Mouse (Mus musculus): ENCODE data around the gene Wdr45. TPM values are rescaled to one million over a fixed set of nuclear protein-coding genes. Genes with fewer than 3 reads are reported as not detected.
"Not testable (repeated sequence)": the region's sequence is repeated elsewhere in the genome, so short reads cannot be mapped to it uniquely, and the experiment has no call there.

The Wdr45 gene
- polyA plus RNA-seq, 1 experiment: 8.7 TPM

DNA sequence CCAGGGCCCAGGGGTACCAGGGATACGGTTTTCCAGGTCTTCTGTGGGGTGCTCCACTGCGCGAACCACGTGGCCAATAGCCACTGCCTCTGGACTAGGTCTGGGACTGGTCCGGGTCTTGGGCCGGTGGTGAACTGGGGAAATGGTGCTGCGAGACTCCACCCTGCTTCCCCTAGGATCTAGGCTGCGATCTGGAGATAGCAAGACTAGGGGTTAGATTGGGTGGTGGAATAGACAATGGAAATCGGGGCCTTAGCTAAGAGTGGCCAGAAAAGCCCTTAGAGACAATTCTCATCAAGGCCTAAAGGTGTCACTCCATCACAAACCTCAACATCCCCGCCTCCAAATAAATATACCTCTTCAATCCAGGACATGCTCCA, 39.1 kb upstream of the Wdr45 start:
- H3K36me3 ChIP-seq (replicated peaks; ENCODE audit: low read length): no peaks in the 10 kb centered on the region
- TF ChIP-seq GATA1 (IDR thresholded peaks at IDR 0.05; ENCODE audit: borderline replicate concordance, low read length) (no peak), FLI1 (IDR thresholded peaks at IDR 0.05; ENCODE audit: low read length) (no peak)
- peaks cover 37% of the 10 kb centered on the region for H3K4me1 ChIP-seq
- no peaks in the 10 kb centered on the region; the same call in 1 of the 2 replicates for H3K9me3 ChIP-seq
- H3K4me3 ChIP-seq (replicated peaks): no peak overlapping the region
- H3K27me3 ChIP-seq (replicated peaks): peaks cover 32% of the 10 kb centered on the region

DNA sequence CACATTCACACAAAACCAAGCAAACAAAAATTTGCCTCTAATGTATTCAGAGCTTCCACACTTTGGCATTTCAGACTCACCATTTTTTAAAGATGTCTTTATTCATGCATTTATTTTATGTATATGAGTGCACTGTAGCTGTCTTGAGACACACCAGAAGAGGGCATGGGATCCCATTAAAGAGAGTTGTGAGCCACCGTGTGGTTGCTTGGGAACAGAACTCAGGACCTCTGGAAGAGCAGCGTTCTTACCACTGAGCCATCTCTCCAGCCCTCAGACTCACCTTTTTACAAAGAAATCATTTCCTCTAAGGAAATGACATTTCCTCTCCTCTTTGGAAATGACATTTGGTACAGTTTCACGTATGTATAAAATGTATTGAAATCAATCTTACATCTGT, 35.1 kb upstream of the Wdr45 start:
- no peaks in the 10 kb centered on the region for H3K9me3 ChIP-seq
- no peak overlapping the region for H3K4me3 ChIP-seq (replicated peaks)
- H3K4me1 ChIP-seq: peaks cover 17% of the 10 kb centered on the region
- no peak for TF ChIP-seq FLI1 (IDR thresholded peaks at IDR 0.05; ENCODE audit: low read length)
- no peak for TF ChIP-seq GATA1 (IDR thresholded peaks at IDR 0.05; ENCODE audit: borderline replicate concordance, low read length)
- no peaks in the 10 kb centered on the region for H3K36me3 ChIP-seq (replicated peaks; ENCODE audit: low read length)
- peaks cover 21% of the 10 kb centered on the region for H3K27me3 ChIP-seq (replicated peaks)

DNA sequence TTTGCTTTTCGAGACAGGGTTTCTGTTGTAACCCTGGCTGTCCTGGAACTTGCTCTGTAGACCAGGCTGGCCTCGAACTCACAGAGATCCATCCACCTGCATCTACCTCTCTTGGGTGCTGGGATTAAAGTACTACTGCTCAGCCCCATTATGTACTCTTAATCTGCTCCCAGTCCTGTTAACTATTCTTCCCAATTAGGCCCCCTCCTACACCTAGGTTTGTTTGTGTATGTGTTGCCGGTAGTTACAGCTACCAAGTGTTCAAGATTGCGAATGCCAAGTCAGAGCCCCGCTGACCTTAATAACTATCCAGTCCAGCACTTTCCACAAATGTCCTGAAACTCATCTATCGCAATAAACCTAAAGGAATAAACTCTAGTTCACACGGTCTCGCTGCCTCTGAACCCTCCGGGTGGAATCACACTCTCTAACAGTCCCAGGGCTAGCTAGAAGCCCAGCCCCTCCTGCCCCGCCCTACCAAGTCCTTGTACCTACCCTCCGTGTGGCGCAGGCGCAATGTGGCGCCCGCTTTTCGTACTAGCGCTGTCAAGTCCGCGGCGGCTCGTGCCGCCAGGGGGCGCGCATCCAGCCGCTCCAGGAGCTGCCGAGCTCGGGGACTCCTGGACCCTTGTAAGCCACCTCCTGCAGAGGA, 34.6 kb upstream of the Wdr45 start:
- H3K4me1 ChIP-seq: peaks cover 11% of the 10 kb centered on the region
- H3K4me3 ChIP-seq (replicated peaks): peak overlapping the region; percentile 89
- no peaks in the 10 kb centered on the region for H3K36me3 ChIP-seq (replicated peaks; ENCODE audit: low read length)
- H3K9me3 ChIP-seq: no peaks in the 10 kb centered on the region
- H3K27me3 ChIP-seq (replicated peaks): peaks cover 21% of the 10 kb centered on the region
- TF ChIP-seq GATA1 (IDR thresholded peaks at IDR 0.05; ENCODE audit: borderline replicate concordance, low read length) (no peak), FLI1 (IDR thresholded peaks at IDR 0.05; ENCODE audit: low read length) (no peak)

DNA sequence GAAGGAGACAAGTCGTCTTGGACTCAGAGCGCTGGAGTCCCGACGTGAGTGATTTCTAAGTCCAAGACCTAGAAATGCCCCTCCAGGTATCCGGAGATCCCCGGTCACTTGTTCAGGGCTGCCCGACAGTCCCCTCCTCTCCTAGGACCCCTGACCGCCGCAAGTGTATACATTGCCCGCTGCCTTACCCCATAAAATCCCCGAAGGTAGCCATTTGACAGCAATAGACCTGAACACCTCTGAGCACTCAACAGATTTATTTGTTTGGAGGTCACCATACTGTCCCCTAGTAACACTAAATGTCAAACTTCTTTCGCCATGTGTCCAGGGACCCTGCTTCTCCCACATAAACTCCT, 34.1 kb upstream of the Wdr45 start:
- H3K4me3 ChIP-seq (replicated peaks): peak overlapping the region; percentile 89

DNA sequence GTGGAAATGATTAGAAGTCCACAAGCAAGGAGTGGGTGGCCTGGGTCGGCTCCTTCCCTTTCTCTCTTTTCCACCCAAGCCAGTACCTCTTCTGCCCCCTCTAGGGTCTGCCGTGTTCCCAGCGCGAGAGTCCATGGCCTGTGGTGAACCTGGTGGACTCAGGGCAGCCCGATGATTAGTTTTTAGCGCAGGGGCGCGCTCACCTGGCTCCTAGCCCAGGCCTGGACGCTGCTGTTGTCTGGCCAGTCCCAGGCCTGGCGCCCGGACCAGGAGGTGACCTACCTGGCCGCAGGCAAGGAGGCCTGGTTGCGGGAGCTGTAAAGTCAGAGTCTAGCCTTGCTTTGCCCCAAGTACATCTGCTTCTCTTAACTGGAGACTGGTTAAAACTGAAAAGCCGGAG, 33.3 kb upstream of the Wdr45 start, which contains the start of gene Magix:
Magix (minus strand) TSS at position 388 of the 400 bp plus-strand sequence.
- Histone ChIP-seq H3K4me1 (peaks cover 6% of the 10 kb centered on the region; the same call in 1 of the 2 replicates), H3K36me3 (replicated peaks; ENCODE audit: low read length) (no peaks in the 10 kb centered on the region), H3K4me3 (replicated peaks) (peak within 1 kb of the TSS; percentile 89), H3K9me3 (no peaks in the 10 kb centered on the region), H3K27me3 (replicated peaks) (peaks cover 9% of the 10 kb centered on the region)
- TF ChIP-seq GATA1 (IDR thresholded peaks at IDR 0.05; ENCODE audit: borderline replicate concordance, low read length): no peak
- TF ChIP-seq FLI1 (IDR thresholded peaks at IDR 0.05; ENCODE audit: low read length): no peak

More for the DNA sequence above, 34.1 kb upstream of the Wdr45 start:
- H3K4me1 ChIP-seq: peaks cover 6% of the 10 kb centered on the region; the same call in 1 of the 2 replicates
- TF ChIP-seq FLI1 (IDR thresholded peaks at IDR 0.05; ENCODE audit: low read length) (no peak), GATA1 (IDR thresholded peaks at IDR 0.05; ENCODE audit: borderline replicate concordance, low read length) (no peak)
- H3K27me3 ChIP-seq (replicated peaks): peaks cover 17% of the 10 kb centered on the region
- H3K9me3 ChIP-seq: no peaks in the 10 kb centered on the region
- no peaks in the 10 kb centered on the region for H3K36me3 ChIP-seq (replicated peaks; ENCODE audit: low read length)

DNA sequence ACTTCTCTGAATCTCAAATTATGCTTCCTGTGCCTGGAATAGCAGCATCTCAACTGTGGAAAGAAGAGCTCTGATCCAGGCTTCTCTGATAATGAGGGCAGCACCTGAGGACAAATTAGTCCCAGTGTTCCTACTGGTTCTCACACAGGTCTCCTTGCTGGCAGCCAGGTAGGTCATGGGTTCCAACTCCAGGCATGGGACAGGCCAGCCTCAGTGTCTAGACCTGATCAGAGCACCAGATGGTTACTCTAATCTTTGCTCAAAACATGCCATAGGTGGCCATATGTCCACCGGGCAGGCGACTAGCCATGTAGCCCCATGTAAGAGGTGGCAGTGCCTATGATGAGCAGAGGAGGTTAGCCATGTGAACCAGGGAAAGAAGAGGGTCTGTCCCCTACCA, 25.8 kb upstream of the Wdr45 start:
- TF ChIP-seq FLI1 (IDR thresholded peaks at IDR 0.05; ENCODE audit: low read length) (no peak), GATA1 (IDR thresholded peaks at IDR 0.05; ENCODE audit: borderline replicate concordance, low read length) (no peak)
- no peak overlapping the region for H3K4me3 ChIP-seq (replicated peaks)

DNA sequence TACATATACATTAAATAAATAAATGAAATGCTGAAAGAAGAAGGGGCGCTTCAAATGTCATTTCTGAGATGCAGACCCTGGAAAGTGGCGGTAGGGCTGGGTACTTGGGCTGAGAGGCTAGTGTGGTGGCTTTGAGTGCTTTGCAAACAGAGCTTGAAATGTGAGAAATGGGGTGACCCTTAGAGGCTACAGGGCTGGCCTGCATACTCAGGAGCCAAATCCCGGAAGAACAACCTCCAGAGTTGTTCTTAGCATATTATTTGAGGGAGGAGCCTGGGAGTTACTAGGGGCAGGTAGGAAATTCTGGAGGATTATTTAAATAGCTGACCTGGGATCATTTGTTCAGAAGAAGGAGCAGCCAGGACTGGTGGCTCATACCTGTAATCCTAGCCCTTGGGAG, 23.6 kb upstream of the Wdr45 start:
- TF ChIP-seq GATA1 (IDR thresholded peaks at IDR 0.05; ENCODE audit: borderline replicate concordance, low read length) (no peak), FLI1 (IDR thresholded peaks at IDR 0.05; ENCODE audit: low read length) (no peak)
- H3K36me3 ChIP-seq (replicated peaks; ENCODE audit: low read length): no peaks in the 10 kb centered on the region
- H3K4me3 ChIP-seq (replicated peaks): no peak overlapping the region
- peaks cover 17% of the 10 kb centered on the region for H3K27me3 ChIP-seq (replicated peaks)
- H3K9me3 ChIP-seq: no peaks in the 10 kb centered on the region
- peaks cover 3% of the 10 kb centered on the region; the same call in 1 of the 2 replicates for H3K4me1 ChIP-seq

More for the DNA sequence above, 25.8 kb upstream of the Wdr45 start:
- Histone ChIP-seq H3K36me3 (replicated peaks; ENCODE audit: low read length) (no peaks in the 10 kb centered on the region), H3K4me1 (no peaks in the 10 kb centered on the region), H3K9me3 (no peaks in the 10 kb centered on the region), H3K27me3 (replicated peaks) (peaks cover 21% of the 10 kb centered on the region)

DNA sequence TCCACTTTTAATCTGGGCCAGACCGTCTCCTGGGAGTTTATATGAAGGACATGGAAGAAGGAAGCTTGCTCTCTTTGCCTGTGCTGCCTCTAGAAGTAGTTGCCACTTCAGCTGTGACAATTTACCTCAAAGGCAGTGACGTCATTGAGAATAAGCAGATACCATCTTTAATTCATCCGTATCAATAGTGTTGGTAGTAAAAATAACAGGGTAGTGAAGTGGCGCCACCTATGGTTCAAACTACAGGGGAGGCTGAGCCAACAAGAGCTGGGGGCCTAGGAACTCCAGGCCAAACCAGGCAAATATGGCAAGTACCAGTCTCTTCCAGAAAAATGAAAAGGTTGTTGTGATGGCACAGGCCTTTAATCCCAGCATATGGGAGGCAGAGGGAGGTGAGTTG, 21.3 kb upstream of the Wdr45 start:
- H3K4me1 ChIP-seq: peaks cover 3% of the 10 kb centered on the region; the same call in 1 of the 2 replicates
- peaks cover 7% of the 10 kb centered on the region for H3K27me3 ChIP-seq (replicated peaks)
- no peak overlapping the region for H3K4me3 ChIP-seq (replicated peaks)
- no peak for TF ChIP-seq FLI1 (IDR thresholded peaks at IDR 0.05; ENCODE audit: low read length)
- TF ChIP-seq GATA1 (IDR thresholded peaks at IDR 0.05; ENCODE audit: borderline replicate concordance, low read length): no peak
- H3K9me3 ChIP-seq: no peaks in the 10 kb centered on the region
- H3K36me3 ChIP-seq (replicated peaks; ENCODE audit: low read length): no peaks in the 10 kb centered on the region

DNA sequence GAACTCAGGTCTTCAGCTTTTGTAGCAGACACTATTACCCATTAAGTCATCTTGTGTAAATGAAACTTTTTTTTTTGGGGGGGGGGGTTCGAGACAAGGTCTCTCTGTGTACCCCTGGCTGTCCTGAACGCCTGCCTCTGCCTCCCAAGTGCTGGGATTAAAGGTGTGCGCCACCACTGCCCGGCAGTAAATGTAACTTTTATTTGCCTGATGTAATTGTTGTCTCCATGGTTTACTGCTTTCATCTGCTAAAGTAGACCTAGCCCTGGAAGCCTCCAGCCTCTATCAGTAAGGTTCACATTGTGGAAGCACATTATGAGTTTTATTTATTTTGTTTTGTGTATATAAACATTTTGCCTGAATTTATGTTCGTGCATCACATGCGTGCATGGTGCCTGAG, 17.6 kb upstream of the Wdr45 start:
- TF ChIP-seq GATA1 (IDR thresholded peaks at IDR 0.05; ENCODE audit: borderline replicate concordance, low read length) (no peak), FLI1 (IDR thresholded peaks at IDR 0.05; ENCODE audit: low read length) (no peak)
- H3K9me3 ChIP-seq: no peaks in the 10 kb centered on the region
- peak overlapping the region; percentile 92 for H3K4me3 ChIP-seq (replicated peaks)
- peaks cover 15% of the 10 kb centered on the region for H3K4me1 ChIP-seq
- no peaks in the 10 kb centered on the region for H3K27me3 ChIP-seq (replicated peaks)
- peaks cover 30% of the 10 kb centered on the region for H3K36me3 ChIP-seq (replicated peaks; ENCODE audit: low read length)

DNA sequence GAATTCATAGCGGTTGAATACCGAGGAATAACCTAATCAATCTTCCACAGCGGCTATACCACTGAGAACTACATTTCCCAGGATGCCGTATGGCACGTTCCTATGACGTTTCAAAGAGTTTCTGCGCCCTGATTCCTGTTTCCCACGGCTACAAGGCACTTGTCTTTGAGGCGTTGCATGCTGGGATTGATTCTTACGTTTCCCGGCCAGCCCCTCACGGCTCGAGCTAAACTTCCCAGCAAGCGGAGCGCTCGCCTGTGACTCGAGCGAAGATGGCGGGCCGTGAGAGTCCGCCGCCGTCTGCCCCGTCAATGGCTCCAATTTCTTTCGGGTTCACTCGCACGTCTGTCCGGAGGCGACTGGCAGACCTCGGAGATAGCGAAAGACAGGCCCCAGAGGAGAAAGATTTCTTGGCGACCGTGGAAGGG, 17.2 kb upstream of the Wdr45 start, which contains the start of gene Gpkow:
Gpkow (plus strand) TSS at position 178 of the 428 bp plus-strand sequence.
- Histone ChIP-seq H3K4me3 (replicated peaks) (peak within 1 kb of the TSS; percentile 92), H3K27me3 (replicated peaks) (no peaks in the 10 kb centered on the region), H3K9me3 (no peaks in the 10 kb centered on the region), H3K4me1 (peaks cover 15% of the 10 kb centered on the region), H3K36me3 (replicated peaks; ENCODE audit: low read length) (peaks cover 35% of the 10 kb centered on the region)
- no peak for TF ChIP-seq FLI1 (IDR thresholded peaks at IDR 0.05; ENCODE audit: low read length)
- TF ChIP-seq GATA1 (IDR thresholded peaks at IDR 0.05; ENCODE audit: borderline replicate concordance, low read length): no peak

DNA sequence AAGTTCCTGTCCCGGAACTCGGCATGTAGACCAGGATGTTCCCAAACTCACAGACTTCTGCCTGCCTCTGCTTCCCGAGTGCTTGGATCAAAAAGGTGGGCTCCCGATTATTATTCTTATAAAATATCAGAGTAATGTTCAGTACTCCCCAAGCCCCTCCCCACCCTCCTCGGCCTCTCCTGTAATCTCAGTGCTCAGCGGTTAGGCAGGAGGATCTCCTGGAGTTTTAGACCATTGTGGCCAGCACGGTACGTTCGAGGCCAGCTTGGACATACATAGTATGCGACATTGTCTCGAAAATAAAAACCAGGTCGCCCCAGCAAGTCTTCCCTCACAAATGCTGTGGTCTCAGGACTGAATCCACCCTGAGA, 384 bp upstream of the Wdr45 start:
- not testable (repeated sequence) for H3K9me3 ChIP-seq; H3K4me1 ChIP-seq; H3K27me3 ChIP-seq (replicated peaks)
- Histone ChIP-seq H3K4me3 (replicated peaks) (peak overlapping the region; percentile 90), H3K36me3 (replicated peaks; ENCODE audit: low read length) (peaks cover 10% of the 10 kb centered on the region)

DNA sequence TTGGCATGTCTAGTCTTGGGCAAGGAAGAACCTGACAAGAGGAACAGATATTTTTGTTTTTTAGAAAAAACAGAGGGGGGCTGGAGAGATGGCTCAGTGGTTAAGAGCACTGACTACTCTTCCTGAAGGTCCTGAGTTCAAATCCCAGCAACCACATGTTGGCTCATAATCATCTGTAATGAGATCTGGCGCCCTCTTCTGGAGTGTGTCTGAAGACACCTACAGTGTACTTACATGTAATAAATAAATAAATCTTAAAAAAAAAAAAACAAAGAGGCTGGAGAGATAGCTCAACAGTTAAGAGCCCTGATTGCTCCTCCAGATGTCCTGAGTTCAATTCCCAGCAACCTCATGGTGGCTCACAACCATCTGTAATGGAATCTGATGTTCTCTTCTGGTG, 1.9 kb downstream of the Wdr45 start:
- not testable (repeated sequence) for H3K4me3 ChIP-seq (replicated peaks); H3K36me3 ChIP-seq (replicated peaks; ENCODE audit: low read length); H3K4me1 ChIP-seq; H3K9me3 ChIP-seq; H3K27me3 ChIP-seq (replicated peaks)
